Mouse (Mus musculus) stomach, postnatal 0 days (tissue): Measurements from ENCODE around the gene Gm42669. TPM values are rescaled to one million over a fixed set of nuclear protein-coding genes. Genes with fewer than 3 reads are reported as not detected.
A peak's percentile ranks its signal among the peaks of the same experiment; 100 is the strongest.

Experiments
- ATAC-seq: fragments of 200-750 bp; cut with Nextera tagmentation; 2 replicates; pipeline ENCODE4 v1.8.0; 2017; ENCODE audit not compliant: low FRiP score, low TSS enrichment
- DNase-seq: peaks from one replicate; pipeline ENCODE4 v3.0.0-alpha.2; 2016; ENCODE audit warnings: low spot score
- H3K27ac ChIP-seq: fragments of 300-500 bp; sonication (generic); replicated peaks from 2 replicates; pipeline ENCODE4 v1.5.1; 2014; ENCODE audit warnings: mild to moderate bottlenecking, control low read depth
- H3K27me3 ChIP-seq: fragments of 300-500 bp; sonication (generic); 2 replicates; pipeline ENCODE4 v1.6.1; 2014; ENCODE audit warnings: low read length; ENCODE audit not compliant: control insufficient read depth, insufficient read depth
- H3K36me3 ChIP-seq: fragments of 300-500 bp; sonication (generic); 2 replicates; pipeline ENCODE4 v1.6.1; 2014; ENCODE audit warnings: low read length, mixed read lengths; ENCODE audit not compliant: control insufficient read depth, insufficient read depth
- H3K4me1 ChIP-seq: fragments of 300-500 bp; sonication (generic); replicated peaks from 2 replicates; pipeline ENCODE4 v1.6.1; 2014; ENCODE audit warnings: antibody characterized with exemption; ENCODE audit not compliant: control insufficient read depth, insufficient read depth
- H3K4me2 ChIP-seq: fragments of 300-500 bp; sonication (generic); replicated peaks from 2 replicates; pipeline ENCODE4 v1.6.1; 2014; ENCODE audit warnings: low read depth, mild to moderate bottlenecking, control low read depth, moderate library complexity
- H3K4me3 ChIP-seq: fragments of 300-500 bp; sonication (generic); 2 replicates; pipeline ENCODE4 v1.5.1; 2014; ENCODE audit warnings: low read depth, low read length, control low read depth
- H3K9ac ChIP-seq: fragments of 300-500 bp; sonication (generic); 2 replicates; pipeline ENCODE4 v1.6.1; 2014; ENCODE audit warnings: mild to moderate bottlenecking, low read length, control low read depth, mixed read lengths
- H3K9me3 ChIP-seq: fragments of 300-500 bp; sonication (generic); 2 replicates; pipeline ENCODE4 v1.6.1; 2016; ENCODE audit warnings: low read length; ENCODE audit not compliant: control insufficient read depth
- CTCF ChIP-seq: IDR thresholded peaks from 2 replicates; pipeline ENCODE4 v1.5.1; 2016; ENCODE audit warnings: antibody characterized with exemption, low read depth, mild to moderate bottlenecking, moderate library complexity
- EP300 ChIP-seq: optimal IDR thresholded peaks from 2 replicates; pipeline ENCODE3; 2016; ENCODE audit warnings: antibody characterized with exemption
- WGBS: fragments of 180-500 bp; shearing (Covaris S2); extraction: QIAGEN DNeasy Blood & Tissue Kit; methylation state at CpG from one replicate; pipeline ENCODE4 v1.1.7; 2014; 5-methylcytosine and 5-hydroxymethylcytosine counted together
- polyA plus RNA-seq: library from polyadenylated mRNA; unstranded; fragments of >200 nt; fragmentation: Nextera tagmentation; extraction: Ambion mirVana; gene quantifications from 2 replicates; pipeline ENCODE4 v1.2.1, GENCODE M21; 2015

Gm42669 gene
- polyA plus RNA-seq, 1 experiment from 2014 or later: 0.13 TPM

GRCm38 (mm10) chr5:107611224-107611623 lies 103.8 kb downstream of the Gm42669 start:
- no peak overlapping the region for H3K27ac ChIP-seq
- no peaks in the 10 kb centered on the region for H3K9me3 ChIP-seq
- no peaks in the 10 kb centered on the region for H3K27me3 ChIP-seq
- 3% methylated on average over 2 of the region's 2 CpGs for WGBS
- peak; percentile 54 for DNase-seq
- no peak overlapping the region for H3K9ac ChIP-seq
- peaks cover 2% of the 10 kb centered on the region for H3K36me3 ChIP-seq
- H3K4me3 ChIP-seq: no peak overlapping the region
- no peak for ATAC-seq
- TF ChIP-seq EP300 (no peak), CTCF (peak; percentile 96)
- no peaks in the 10 kb centered on the region for H3K4me1 ChIP-seq
- no peak overlapping the region for H3K4me2 ChIP-seq

GRCm38 (mm10) chr5:107617986-107618385 lies 110.6 kb downstream of the Gm42669 start:
- no peaks in the 10 kb centered on the region for H3K4me1 ChIP-seq
- no peak overlapping the region for H3K4me2 ChIP-seq
- WGBS: 66% methylated on average over 6 of the region's 6 CpGs
- no peak overlapping the region for H3K9ac ChIP-seq
- no peaks in the 10 kb centered on the region for H3K27me3 ChIP-seq
- H3K27ac ChIP-seq: no peak overlapping the region
- H3K36me3 ChIP-seq: peaks cover 6% of the 10 kb centered on the region
- DNase-seq (no peak), ATAC-seq (no peak)
- H3K4me3 ChIP-seq: no peak overlapping the region
- TF ChIP-seq CTCF (no peak), EP300 (no peak)
- no peaks in the 10 kb centered on the region for H3K9me3 ChIP-seq

GRCm38 (mm10) chr5:107621327-107621726 lies 113.9 kb downstream of the Gm42669 start:
- TF ChIP-seq CTCF (no peak), EP300 (no peak)
- H3K27me3 ChIP-seq: no peaks in the 10 kb centered on the region
- no peak overlapping the region for H3K27ac ChIP-seq
- DNase-seq (no peak), ATAC-seq (no peak)
- no peaks in the 10 kb centered on the region for H3K9me3 ChIP-seq
- H3K36me3 ChIP-seq: peaks cover 4% of the 10 kb centered on the region
- H3K4me3 ChIP-seq: no peak overlapping the region
- no peak overlapping the region for H3K4me2 ChIP-seq
- WGBS: 93% methylated on average over 3 of the region's 3 CpGs
- no peaks in the 10 kb centered on the region for H3K4me1 ChIP-seq
- H3K9ac ChIP-seq: no peak overlapping the region

Other genes starting within 250 kb of the Gm42669 start
- 10.6 and 11.9 TPM in 2 replicates for gene Tgfbr3, start 218.0 kb upstream of the Gm42669 start, polyA plus RNA-seq
- gene Brdt, start 176.5 kb upstream of the Gm42669 start, polyA plus RNA-seq: 1.1 and 1.3 TPM in 2 replicates
- 4.7 and 6.1 TPM in 2 replicates for gene Ephx4, start 104.9 kb upstream of the Gm42669 start, polyA plus RNA-seq
- gene Lpcat2b, start 76.1 kb upstream of the Gm42669 start, polyA plus RNA-seq: not detected in 2 replicates
- gene Btbd8, start 69.6 kb upstream of the Gm42669 start, polyA plus RNA-seq: 2.2 and 2.3 TPM in 2 replicates
- gene 1700028K03Rik, start 27.1 kb downstream of the Gm42669 start, polyA plus RNA-seq: 0.04 and 0.05 TPM in 2 replicates
- gene Rpap2, start 89.8 kb downstream of the Gm42669 start, polyA plus RNA-seq: 10.2 and 10.4 TPM in 2 replicates
- 15.9 and 16.3 TPM in 2 replicates for gene Glmn, start 90.3 kb downstream of the Gm42669 start, polyA plus RNA-seq
- gene Gfi1, start 218.4 kb downstream of the Gm42669 start, polyA plus RNA-seq: 0.10 TPM in 1 of 2 replicates, not detected in the other